Mouse (Mus musculus) kidney, postnatal 0 days (tissue): ENCODE data around the gene Ccnb1. TPM values are rescaled to one million over a fixed set of nuclear protein-coding genes. Genes with fewer than 3 reads are reported as not detected.
"Not testable (repeated sequence)": the region's sequence is repeated elsewhere in the genome, so short reads cannot be mapped to it uniquely, and the experiment has no call there.

ENCODE experiments used
- ATAC-seq: fragments of 200-750 bp; cut with Nextera tagmentation; replicated peaks from 2 replicates; pipeline ENCODE4 v1.8.0; 2017; ENCODE audit warnings: low read depth, moderate number of reproducible peaks, moderate TSS enrichment, moderate library complexity; ENCODE audit not compliant: low FRiP score
- DNase-seq: peaks from one replicate; pipeline ENCODE4 v3.0.0-alpha.2; 2016; ENCODE audit warnings: low spot score
- H3K27ac ChIP-seq: fragments of 300-500 bp; sonication (generic); 2 replicates; pipeline ENCODE4 v1.5.1; 2014; ENCODE audit warnings: mild to moderate bottlenecking
- H3K27me3 ChIP-seq: fragments of 300-500 bp; sonication (generic); 2 replicates; pipeline ENCODE4 v1.6.1; 2014; ENCODE audit warnings: low read length, mixed read lengths; ENCODE audit not compliant: insufficient read depth
- H3K36me3 ChIP-seq: fragments of 300-500 bp; sonication (generic); 2 replicates; pipeline ENCODE4 v1.6.1; 2014; ENCODE audit warnings: low read length, mixed read lengths; ENCODE audit not compliant: insufficient read depth
- H3K4me1 ChIP-seq: fragments of 300-500 bp; sonication (generic); replicated peaks from 2 replicates; pipeline ENCODE4 v1.6.1; 2014; ENCODE audit warnings: antibody characterized with exemption, low read length, mixed read lengths; ENCODE audit not compliant: insufficient read depth
- H3K4me2 ChIP-seq: fragments of 300-500 bp; sonication (generic); 2 replicates; pipeline ENCODE4 v1.6.1; 2014; ENCODE audit warnings: mild to moderate bottlenecking, low read length, moderate library complexity, mixed read lengths
- H3K4me3 ChIP-seq: fragments of 300-500 bp; sonication (generic); replicated peaks from 2 replicates; pipeline ENCODE4 v1.5.1; 2014; ENCODE audit warnings: low read depth, low read length
- H3K9ac ChIP-seq: fragments of 300-500 bp; sonication (generic); 2 replicates; pipeline ENCODE4 v1.6.1; 2014; ENCODE audit warnings: low read depth, low read length
- H3K9me3 ChIP-seq: fragments of 300-500 bp; sonication (generic); replicated peaks from 2 replicates; pipeline ENCODE4 v1.6.1; 2016; ENCODE audit warnings: low read length, inconsistent platforms, mixed read lengths
- CTCF ChIP-seq: IDR thresholded peaks from 2 replicates; pipeline ENCODE4 v1.5.1; 2016; ENCODE audit warnings: antibody characterized with exemption, low read depth, mild to moderate bottlenecking, moderate library complexity
- WGBS: fragments of 180-500 bp; shearing (Covaris S2); extraction: QIAGEN DNeasy Blood & Tissue Kit; methylation state at CpG from one replicate; pipeline ENCODE4 v1.1.7; 2014; 5-methylcytosine and 5-hydroxymethylcytosine counted together
- polyA plus RNA-seq: library from polyadenylated mRNA; unstranded; fragments of >200 nt; fragmentation: Nextera tagmentation; extraction: Ambion mirVana; gene quantifications from 2 replicates; pipeline ENCODE4 v1.2.1, GENCODE M21; 2015

Gene Ccnb1
- polyA plus RNA-seq, 1 experiment from 2014 or later: 101 TPM

DNA sequence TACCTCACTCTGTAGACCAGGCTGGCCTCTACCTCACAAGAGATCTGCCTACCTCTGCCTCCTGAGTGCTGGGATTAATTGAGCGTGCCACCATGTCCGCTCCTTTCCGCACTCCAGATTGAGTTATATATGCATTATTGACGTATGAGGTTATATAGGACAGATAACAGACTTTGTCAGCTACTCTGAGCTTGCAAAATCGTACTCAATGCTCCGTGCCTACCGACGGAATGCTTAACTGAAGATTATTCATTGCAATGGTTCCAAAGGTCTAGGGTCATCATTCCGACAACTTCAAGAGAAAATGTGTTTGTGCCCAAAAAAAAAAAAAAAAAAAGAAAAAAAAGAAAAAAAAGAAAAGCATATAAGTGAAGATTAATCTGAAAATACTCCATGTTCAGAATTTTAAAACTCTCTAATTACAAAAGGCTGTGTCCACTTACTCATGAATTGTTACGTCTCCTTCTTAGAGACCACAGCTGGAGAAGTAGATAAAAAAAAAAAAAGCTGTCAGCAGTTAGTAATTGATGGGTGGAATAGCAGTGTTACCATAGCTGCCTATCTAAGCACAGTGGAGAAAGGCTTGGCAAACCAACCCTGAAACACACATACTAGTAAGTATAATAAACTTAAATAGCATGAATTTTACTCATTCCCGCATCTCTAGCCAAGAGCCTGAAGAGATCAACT is 42.9 kb downstream of the Ccnb1 start:
- no peak for DNase-seq
- Histone ChIP-seq H3K4me3 (peak overlapping the region; percentile 78), H3K36me3 (0 out of 2 replicates have a peak, but pooled peaks cover 2% of the 10 kb centered on the region), H3K27me3 (no peaks in the 10 kb centered on the region), H3K9ac (peak overlapping the region; percentile 75), H3K9me3 (no peaks in the 10 kb centered on the region), H3K4me1 (0 out of 2 replicates have a peak, but pooled peaks cover 5% of the 10 kb centered on the region), H3K4me2 (peak overlapping the region; percentile 59), H3K27ac (peak overlapping the region; percentile 96)
- TF ChIP-seq CTCF: no peak
- 56% methylated on average over 11 of the region's 11 CpGs for WGBS
- peak; percentile 53 for ATAC-seq

DNA sequence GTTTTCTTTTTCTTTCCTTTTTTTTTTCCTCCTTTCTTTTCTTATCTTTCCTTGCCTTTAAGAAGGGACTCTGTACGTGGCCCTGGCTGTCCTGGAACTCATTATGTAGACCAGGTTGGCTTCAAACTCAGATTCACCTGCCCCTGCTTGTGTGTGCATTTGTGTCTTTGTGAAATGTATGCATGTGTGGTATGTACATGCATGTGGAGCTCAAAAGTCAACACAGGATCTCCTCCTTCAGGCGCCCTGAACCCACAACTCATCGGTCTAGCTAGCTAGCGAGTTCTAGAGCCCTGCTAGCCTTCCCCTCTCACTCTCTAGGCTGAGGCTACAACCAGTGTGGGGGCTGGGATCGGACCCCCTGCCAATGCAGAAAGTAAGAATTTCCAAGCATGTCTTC is 43.5 kb downstream of the Ccnb1 start:
- Histone ChIP-seq H3K27me3 (no peaks in the 10 kb centered on the region), H3K4me2 (peak overlapping the region; percentile 59), H3K4me1 (0 out of 2 replicates have a peak, but pooled peaks cover 5% of the 10 kb centered on the region), H3K27ac (peak overlapping the region; percentile 40; the same call in 1 of the 2 replicates), H3K4me3 (no peak overlapping the region), H3K36me3 (0 out of 2 replicates have a peak, but pooled peaks cover 2% of the 10 kb centered on the region), H3K9ac (no peak overlapping the region), H3K9me3 (no peaks in the 10 kb centered on the region)
- WGBS: 93% methylated on average over 5 of the region's 5 CpGs
- ATAC-seq (no peak), DNase-seq (no peak)
- no peak for TF ChIP-seq CTCF

DNA sequence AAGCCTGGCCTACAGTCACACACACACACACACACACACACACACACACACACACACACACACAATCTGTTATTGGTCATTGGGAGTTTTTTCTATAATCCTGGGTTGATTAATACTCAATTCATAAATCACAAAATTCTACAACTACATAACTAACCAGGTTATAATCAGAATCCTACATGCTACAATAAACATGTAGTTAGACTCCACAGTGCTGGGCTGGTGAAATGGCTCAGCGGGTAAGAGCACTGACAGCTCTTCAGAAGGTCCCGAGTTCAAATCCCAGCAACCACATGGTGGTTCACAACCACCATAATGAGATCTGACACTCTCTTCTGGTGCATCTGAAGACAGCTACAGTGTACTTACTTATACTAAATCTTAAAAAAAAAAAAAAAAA is 53.6 kb downstream of the Ccnb1 start:
- 98% methylated on average over 2 of the region's 2 CpGs for WGBS
- Histone ChIP-seq H3K27me3 (no peaks in the 10 kb centered on the region), H3K4me2 (no peak overlapping the region), H3K9ac (no peak overlapping the region), H3K4me3 (no peak overlapping the region), H3K4me1 (0 out of 2 replicates have a peak, but pooled peaks cover 7% of the 10 kb centered on the region), H3K9me3 (no peaks in the 10 kb centered on the region), H3K27ac (no peak overlapping the region), H3K36me3 (peaks cover 12% of the 10 kb centered on the region)
- ATAC-seq (no peak), DNase-seq (no peak)
- no peak for TF ChIP-seq CTCF

DNA sequence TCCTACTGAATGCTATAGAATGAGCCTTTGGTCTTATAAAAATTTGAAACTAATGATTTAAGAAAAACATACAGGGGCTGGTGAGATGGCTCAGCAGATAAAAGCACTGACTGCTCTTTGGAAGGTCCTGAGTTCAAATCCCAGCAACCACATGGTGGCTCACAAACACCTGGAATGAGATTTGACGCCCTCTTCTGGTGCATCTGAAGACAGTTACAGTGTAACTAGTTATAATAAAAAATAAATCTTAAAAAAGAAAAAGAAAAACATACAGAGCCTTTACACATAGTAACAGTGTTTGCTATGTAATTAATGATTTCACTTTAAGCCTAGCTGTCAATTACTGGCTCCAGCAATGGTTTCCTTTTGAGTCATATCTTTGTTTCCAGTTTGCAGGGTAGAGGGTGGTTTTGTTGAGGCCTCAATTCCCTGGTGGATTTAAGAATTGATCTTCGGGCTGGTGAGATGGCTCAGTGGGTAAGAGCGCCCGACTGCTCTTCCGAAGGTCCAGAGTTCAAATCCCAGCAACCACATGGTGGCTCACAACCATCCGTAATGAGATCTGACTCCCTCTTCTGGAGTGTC is 54.8 kb downstream of the Ccnb1 start:
- H3K9ac ChIP-seq, H3K27me3 ChIP-seq, ATAC-seq, H3K9me3 ChIP-seq, H3K4me1 ChIP-seq, H3K36me3 ChIP-seq, H3K4me3 ChIP-seq, DNase-seq: not testable (repeated sequence)
- WGBS: 94% methylated on average over 5 of the region's 6 CpGs
- peak overlapping the region; percentile 48 for H3K4me2 ChIP-seq
- H3K27ac ChIP-seq: peak overlapping the region; percentile 98

DNA sequence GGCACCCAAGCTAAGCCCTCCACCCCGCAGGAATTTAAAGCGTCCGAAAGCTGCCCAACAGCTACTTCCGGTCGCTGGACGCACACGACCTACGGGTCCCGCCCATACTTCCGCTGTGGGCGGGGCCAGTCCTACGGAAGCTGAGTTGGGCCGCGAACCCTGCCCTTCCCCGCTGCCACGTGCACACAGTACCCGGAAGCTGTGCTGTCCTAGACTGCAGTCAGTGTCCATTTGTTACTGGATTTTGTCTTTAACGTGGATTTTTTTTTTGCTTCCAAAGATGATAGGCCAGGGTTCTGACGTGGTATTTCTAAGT is 55.6 kb downstream of the Ccnb1 start, which contains the start of gene Cdk7:
Cdk7 (minus strand) TSS at position 79 of the 316 bp plus-strand sequence.
- ATAC-seq: peak; percentile 97
- DNase-seq: peak; percentile 98
- peak within 1 kb of the TSS; percentile 85 for H3K4me3 ChIP-seq
- H3K36me3 ChIP-seq: peaks cover 10% of the 10 kb centered on the region
- H3K4me2 ChIP-seq: peak within 1 kb of the TSS; percentile 83
- no peaks in the 10 kb centered on the region for H3K9me3 ChIP-seq
- peak within 1 kb of the TSS; percentile 87 for H3K9ac ChIP-seq
- TF ChIP-seq CTCF: no peak
- H3K4me1 ChIP-seq: 0 out of 2 replicates have a peak, but pooled peaks cover 7% of the 10 kb centered on the region
- no peaks in the 10 kb centered on the region for H3K27me3 ChIP-seq
- WGBS: under 1% methylated on average over 19 of the region's 19 CpGs
- H3K27ac ChIP-seq: peak within 1 kb of the TSS; percentile 98

DNA sequence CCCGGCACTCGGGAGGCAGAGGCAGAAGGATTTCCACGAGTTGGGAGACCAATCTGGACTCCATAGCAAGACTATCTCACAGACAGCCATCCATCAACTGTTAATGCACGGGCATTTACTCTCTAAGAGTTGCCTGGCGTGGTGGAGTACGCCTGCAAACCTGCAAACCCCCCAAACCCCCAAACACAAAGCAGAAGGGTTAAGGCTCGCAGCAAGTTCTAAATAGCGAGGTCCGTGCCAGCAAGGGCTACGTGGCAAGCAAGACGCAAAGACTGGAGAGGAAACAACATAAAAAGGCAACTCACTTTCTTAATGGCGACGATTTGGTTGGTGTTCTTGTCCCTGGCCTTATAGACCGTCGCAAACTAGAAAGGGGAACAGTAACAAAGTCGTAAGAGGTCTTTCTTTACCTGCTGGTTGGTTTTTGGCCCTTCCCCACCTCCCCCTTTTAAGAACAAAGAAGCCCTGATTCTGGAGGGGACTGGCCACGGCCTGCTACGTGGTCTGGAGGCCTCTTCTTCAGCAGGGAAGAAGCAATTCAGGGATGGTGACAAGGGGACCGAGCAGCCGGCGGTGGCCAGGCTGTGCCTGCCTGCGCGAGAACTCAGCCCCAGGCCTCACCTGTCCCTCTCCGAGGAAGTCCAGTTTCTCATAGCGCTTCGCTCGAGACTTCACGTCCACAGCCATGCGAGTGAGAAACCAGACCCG is 56.1 kb downstream of the Ccnb1 start:
- H3K9me3 ChIP-seq: no peaks in the 10 kb centered on the region
- H3K27ac ChIP-seq: peak overlapping the region; percentile 98
- H3K4me2 ChIP-seq: peak overlapping the region; percentile 83
- ATAC-seq (no peak), DNase-seq (no peak)
- H3K4me1 ChIP-seq: 0 out of 2 replicates have a peak, but pooled peaks cover 7% of the 10 kb centered on the region
- H3K4me3 ChIP-seq: peak overlapping the region; percentile 85
- TF ChIP-seq CTCF: no peak
- WGBS: under 1% methylated on average over 30 of the region's 30 CpGs
- H3K9ac ChIP-seq: peak overlapping the region; percentile 87
- H3K27me3 ChIP-seq: no peaks in the 10 kb centered on the region
- H3K36me3 ChIP-seq: peaks cover 9% of the 10 kb centered on the region

Other genes starting within 250 kb of the Ccnb1 start
- gene Ocln, start 233.9 kb downstream of the Ccnb1 start, polyA plus RNA-seq: 35.3 and 37.8 TPM in 2 replicates
- gene Marveld2, start 169.6 kb downstream of the Ccnb1 start, polyA plus RNA-seq: 17.0 TPM in 2 replicates
- gene Ak6, start 135.6 kb downstream of the Ccnb1 start, polyA plus RNA-seq: 257 TPM in 2 replicates
- 18.6 and 19.7 TPM in 2 replicates for gene Rad17, start 135.5 kb downstream of the Ccnb1 start, polyA plus RNA-seq
- 17.0 and 17.4 TPM in 2 replicates for gene Taf9, start 135.0 kb downstream of the Ccnb1 start, polyA plus RNA-seq
- 6.1 and 6.8 TPM in 2 replicates for gene Ccdc125, start 116.9 kb downstream of the Ccnb1 start, polyA plus RNA-seq
- 87.2 and 89.1 TPM in 2 replicates for gene Cdk7, start 55.6 kb downstream of the Ccnb1 start, polyA plus RNA-seq
- gene Mrps36, start 41.9 kb downstream of the Ccnb1 start, polyA plus RNA-seq: 255 and 260 TPM in 2 replicates
- 20.9 and 23.8 TPM in 2 replicates for gene Cenph, start 10.7 kb downstream of the Ccnb1 start, polyA plus RNA-seq
- gene Slc30a5, start 46.9 kb upstream of the Ccnb1 start, polyA plus RNA-seq: 53.0 and 54.5 TPM in 2 replicates